Mouse (Mus musculus): ENCODE results near the gene Tmsb15b1. TPM values are rescaled to one million over a fixed set of nuclear protein-coding genes. Genes with fewer than 3 reads are reported as not detected.
"Not testable (repeated sequence)": the region's sequence is repeated elsewhere in the genome, so short reads cannot be mapped to it uniquely, and the experiment has no call there.

Gene Tmsb15b1
- polyA plus RNA-seq, 1 experiment from 2014 or later, result 56.3 TPM

- Histone ChIP-seq H3K4me3 (peak within 1 kb of the TSS; percentile 52), H3K9ac (replicated peaks) (peak within 1 kb of the TSS; percentile 46), H3K4me2 (replicated peaks) (peak within 1 kb of the TSS; percentile 48)
- not testable (repeated sequence) for ATAC-seq (replicated peaks); H3K27ac ChIP-seq (replicated peaks); H3K4me1 ChIP-seq; H3K9me3 ChIP-seq; H3K36me3 ChIP-seq; H3K27me3 ChIP-seq
- WGBS, result 89% methylated on average over 6 of the region's 6 CpGs
Observed at GRCm38 (mm10) chrX:136975397-136975796, 1.3 kb downstream of the Tmsb15b1 start, which contains the start of gene Tmsb15b2. Tmsb15b2 (minus strand) TSS chrX:136975497.

DNA sequence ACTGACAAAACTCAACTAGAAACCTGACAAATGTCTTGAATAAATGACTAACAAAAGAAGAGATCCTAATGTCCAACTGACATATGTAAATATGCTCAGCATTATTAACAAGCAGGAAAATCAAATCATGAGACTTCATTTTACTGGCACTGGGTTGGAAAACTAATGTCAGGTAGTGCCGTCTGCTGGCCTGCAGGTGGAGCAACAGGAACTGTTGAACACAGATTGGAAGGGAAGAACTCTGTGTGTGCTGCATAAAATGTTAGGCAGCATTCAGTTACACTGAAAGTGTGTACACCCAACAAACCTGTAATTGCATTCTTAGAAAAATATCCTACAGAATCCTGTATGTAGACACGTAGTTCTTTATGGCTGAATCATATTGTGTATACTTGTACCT is 17.0 kb downstream of the Tmsb15b1 start:
- no peak overlapping the region for H3K9ac ChIP-seq (replicated peaks)
- no peaks in the 10 kb centered on the region for H3K9me3 ChIP-seq
- ATAC-seq (replicated peaks), result no peak
- H3K4me2 ChIP-seq (replicated peaks), result no peak overlapping the region
- H3K4me1 ChIP-seq, result no peaks in the 10 kb centered on the region
- H3K27ac ChIP-seq (replicated peaks), result no peak overlapping the region
- no peaks in the 10 kb centered on the region for H3K36me3 ChIP-seq
- WGBS, result 23% methylated on average over 2 of the region's 2 CpGs
- H3K4me3 ChIP-seq, result no peak overlapping the region
- H3K27me3 ChIP-seq, result no peaks in the 10 kb centered on the region

DNA sequence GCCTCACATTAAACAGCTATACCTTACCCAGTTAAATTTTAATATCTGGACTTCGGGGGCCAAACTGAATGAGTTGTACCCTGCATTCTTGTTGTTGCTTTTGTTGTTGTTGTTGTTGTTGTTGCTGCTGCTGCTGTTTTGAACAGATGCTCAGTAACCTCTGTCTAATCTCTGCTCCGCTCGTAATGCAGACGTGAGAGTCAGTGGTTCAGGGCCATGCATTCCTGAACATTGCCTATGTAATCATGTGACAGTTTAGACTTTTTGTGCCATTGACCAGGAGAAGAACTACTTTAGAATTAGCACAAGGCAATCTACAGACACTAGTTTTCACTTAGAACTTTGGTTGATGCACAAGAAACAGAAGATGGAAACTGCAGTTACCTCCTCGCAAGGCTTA is 18.4 kb downstream of the Tmsb15b1 start:
- Histone ChIP-seq H3K4me3 (peak overlapping the region; percentile 45), H3K4me2 (replicated peaks) (peak overlapping the region; percentile 44)
- H3K36me3 ChIP-seq; H3K4me1 ChIP-seq; H3K9ac ChIP-seq (replicated peaks); H3K27me3 ChIP-seq; H3K27ac ChIP-seq (replicated peaks); H3K9me3 ChIP-seq: not testable (repeated sequence)
- peak; percentile 31; the same call in 1 of the 2 replicates for ATAC-seq (replicated peaks)
- whole genome bisulfite sequencing, result 55% methylated on average over 5 of the region's 5 CpGs

DNA sequence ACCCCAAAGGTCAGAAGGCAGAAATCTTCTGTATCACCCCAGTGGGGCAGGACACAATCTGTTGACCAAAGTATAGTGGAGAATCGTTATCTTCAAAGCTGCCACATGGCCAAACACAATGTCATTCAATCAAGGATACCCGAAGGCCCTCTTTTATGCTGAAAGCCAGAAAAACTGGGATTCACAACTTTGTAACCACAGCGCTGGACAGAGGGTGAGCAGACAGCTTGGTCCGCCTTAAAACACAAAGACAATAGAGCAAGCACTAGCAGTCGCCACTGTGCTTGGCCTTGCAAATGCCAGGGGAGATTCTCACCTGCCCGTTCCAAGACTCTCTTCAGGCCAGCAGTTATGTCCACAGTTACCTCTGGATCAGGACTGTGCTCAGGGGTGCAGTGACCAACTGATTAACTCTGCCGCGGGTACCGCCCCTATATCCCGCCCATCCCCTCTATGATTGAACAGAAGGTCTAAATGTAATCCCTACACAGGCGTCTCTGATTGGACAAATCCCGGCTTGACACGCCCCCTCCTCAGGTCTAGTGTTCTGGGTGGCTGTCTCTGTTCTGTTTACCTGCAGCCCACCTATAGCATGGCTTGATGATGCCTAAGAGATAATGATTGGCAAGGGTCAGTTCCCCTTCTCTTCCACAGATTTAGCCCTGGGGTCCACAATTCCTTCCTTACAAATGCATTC is 18.9 kb downstream of the Tmsb15b1 start:
- WGBS, result 27% methylated on average over 13 of the region's 13 CpGs
- not testable (repeated sequence) for H3K27me3 ChIP-seq; H3K4me1 ChIP-seq; H3K9me3 ChIP-seq; H3K36me3 ChIP-seq; H3K27ac ChIP-seq (replicated peaks)
- Histone ChIP-seq H3K4me3 (peak overlapping the region; percentile 45), H3K9ac (replicated peaks) (peak overlapping the region; percentile 28; the same call in 1 of the 2 replicates), H3K4me2 (replicated peaks) (peak overlapping the region; percentile 44)
- ATAC-seq (replicated peaks), result peak; percentile 100

DNA sequence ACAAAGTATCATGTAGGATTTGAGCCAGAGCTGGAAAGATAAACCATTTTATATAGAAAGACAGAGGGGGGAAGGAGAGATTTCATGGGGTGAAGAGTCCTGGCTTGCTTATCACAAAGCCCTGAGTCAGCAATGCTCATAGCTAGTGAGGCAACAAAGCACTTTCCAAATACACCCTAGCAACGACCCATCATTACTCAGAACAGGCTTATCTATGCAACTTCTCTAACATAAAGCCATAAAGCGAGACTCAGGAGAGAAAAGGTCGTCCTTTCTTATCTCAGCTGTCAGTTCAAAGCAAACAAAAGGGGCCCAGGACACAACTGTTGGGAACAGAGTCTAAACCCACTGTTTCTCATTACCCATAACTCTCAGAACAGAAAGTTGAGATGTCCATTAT is 38.7 kb downstream of the Tmsb15b1 start:
- Histone ChIP-seq H3K36me3 (no peaks in the 10 kb centered on the region), H3K4me3 (no peak overlapping the region), H3K27ac (replicated peaks) (no peak overlapping the region), H3K4me2 (replicated peaks) (no peak overlapping the region), H3K27me3 (no peaks in the 10 kb centered on the region), H3K9ac (replicated peaks) (no peak overlapping the region), H3K4me1 (no peaks in the 10 kb centered on the region), H3K9me3 (no peaks in the 10 kb centered on the region)
- WGBS, result 56% methylated on average over 3 of the region's 3 CpGs
- ATAC-seq (replicated peaks), result no peak

- no peaks in the 10 kb centered on the region for H3K27me3 ChIP-seq
- no peak within 1 kb of the TSS for H3K9ac ChIP-seq (replicated peaks)
- H3K4me1 ChIP-seq, result no peaks in the 10 kb centered on the region
- 95% methylated on average over 14 of the region's 14 CpGs for WGBS
- H3K27ac ChIP-seq (replicated peaks), result no peak within 1 kb of the TSS
- no peaks in the 10 kb centered on the region for H3K9me3 ChIP-seq
- H3K4me3 ChIP-seq, result no peak within 1 kb of the TSS
- no peak within 1 kb of the TSS for H3K4me2 ChIP-seq (replicated peaks)
- H3K36me3 ChIP-seq, result no peaks in the 10 kb centered on the region
- ATAC-seq (replicated peaks), result no peak
Observed at GRCm38 (mm10) chrX:136927031-136927430, 49.6 kb downstream of the Tmsb15b1 start, which contains the start of gene H2bfm. H2bfm (plus strand) TSS chrX:136927325.

- no peaks in the 10 kb centered on the region for H3K36me3 ChIP-seq
- no peak overlapping the region for H3K27ac ChIP-seq (replicated peaks)
- no peaks in the 10 kb centered on the region for H3K4me1 ChIP-seq
- no peak overlapping the region for H3K4me2 ChIP-seq (replicated peaks)
- H3K9ac ChIP-seq (replicated peaks), result no peak overlapping the region
- no peak for ATAC-seq (replicated peaks)
- H3K9me3 ChIP-seq, result no peaks in the 10 kb centered on the region
- H3K27me3 ChIP-seq, result no peaks in the 10 kb centered on the region
- no peak overlapping the region for H3K4me3 ChIP-seq
Observed at GRCm38 (mm10) chrX:136925863-136926262, 50.8 kb downstream of the Tmsb15b1 start.

Other genes starting within 250 kb of the Tmsb15b1 start
- 552 and 561 TPM in 2 replicates for gene Morf4l2, start 233.2 kb downstream of the Tmsb15b1 start, polyA plus RNA-seq (2015; fragmentation: Nextera tagmentation; extraction: Ambion mirVana)
- 0.17 TPM in 1 of 2 replicates, not detected in the other for gene Glra4, start 196.7 kb downstream of the Tmsb15b1 start, polyA plus RNA-seq (2015; fragmentation: Nextera tagmentation; extraction: Ambion mirVana)
- 10.3 and 12.6 TPM in 2 replicates for gene Plp1, start 154.2 kb downstream of the Tmsb15b1 start, polyA plus RNA-seq (2015; fragmentation: Nextera tagmentation; extraction: Ambion mirVana)
- 10.8 and 12.3 TPM in 2 replicates for gene Rab9b, start 108.1 kb downstream of the Tmsb15b1 start, polyA plus RNA-seq (2015; fragmentation: Nextera tagmentation; extraction: Ambion mirVana)
- not detected in 2 replicates for gene H2bfm, start 49.5 kb downstream of the Tmsb15b1 start, polyA plus RNA-seq (2015; fragmentation: Nextera tagmentation; extraction: Ambion mirVana)
- 109 and 124 TPM in 2 replicates for gene Tmsb15b2, start 1.4 kb downstream of the Tmsb15b1 start, polyA plus RNA-seq (2015; fragmentation: Nextera tagmentation; extraction: Ambion mirVana)
- gene Tmsb15l, start within 50 bp of the Tmsb15b1 start, polyA plus RNA-seq (2015; fragmentation: Nextera tagmentation; extraction: Ambion mirVana), result 11.1 and 12.5 TPM in 2 replicates
- gene Zcchc18, start 16.3 kb upstream of the Tmsb15b1 start, polyA plus RNA-seq (2015; fragmentation: Nextera tagmentation; extraction: Ambion mirVana), result 284 and 313 TPM in 2 replicates
- gene Slc25a53, start 61.4 kb upstream of the Tmsb15b1 start, polyA plus RNA-seq (2015; fragmentation: Nextera tagmentation; extraction: Ambion mirVana), result 15.7 and 17.8 TPM in 2 replicates
- 6.4 and 7.3 TPM in 2 replicates for gene Fam199x, start 72.7 kb upstream of the Tmsb15b1 start, polyA plus RNA-seq (2015; fragmentation: Nextera tagmentation; extraction: Ambion mirVana)
- not detected in 2 replicates for gene Esx1, start 145.2 kb upstream of the Tmsb15b1 start, polyA plus RNA-seq (2015; fragmentation: Nextera tagmentation; extraction: Ambion mirVana)

All from forebrain, embryonic 15.5 days (tissue).